Mouse (Mus musculus) mouse trophoblast stem cell (cell line): ENCODE measurements around the gene Cd5.

Experiments
- in situ Hi-C, 2 experiments: fragments of 300-500 bp; cut with MseI, MboI; formaldehyde crosslinking; loops; 2 replicates in 1 of 2; 3 replicates in 1 of 2; pipeline ENCODE4 v1.15.1; 2025

Gene Cd5

GRCm38 (mm10) chr19:10758708-10759107, 19.9 kb upstream of the Cd5 start:
- in situ Hi-C loops, result no loop called here

- in situ Hi-C loops, result no loop called here
Observed at GRCm38 (mm10) chr19:10757526-10757925, 18.7 kb upstream of the Cd5 start.

- in situ Hi-C loops, result no loop called here
Observed at GRCm38 (mm10) chr19:10757125-10757524, 18.3 kb upstream of the Cd5 start.

GRCm38 (mm10) chr19:10752646-10753045, 13.8 kb upstream of the Cd5 start:
- in situ Hi-C loops, result no loop called here

- in situ Hi-C loops, result no loop called here
Observed at GRCm38 (mm10) chr19:10752106-10752505, 13.3 kb upstream of the Cd5 start.

GRCm38 (mm10) chr19:10751607-10752006, 12.8 kb upstream of the Cd5 start:
- in situ Hi-C loops, result no loop called here

- in situ Hi-C loops, result no loop called here
Observed at GRCm38 (mm10) chr19:10750161-10750560, 11.4 kb upstream of the Cd5 start.

GRCm38 (mm10) chr19:10749295-10749694, 10.5 kb upstream of the Cd5 start:
- in situ Hi-C loops, result no loop called here

GRCm38 (mm10) chr19:10748401-10749102, 9.8 kb upstream of the Cd5 start:
- in situ Hi-C loops, result no loop called here

GRCm38 (mm10) chr19:10747718-10748117, 8.9 kb upstream of the Cd5 start:
- in situ Hi-C loops, result no loop called here

GRCm38 (mm10) chr19:10747182-10747581, 8.4 kb upstream of the Cd5 start:
- in situ Hi-C loops, result no loop called here

GRCm38 (mm10) chr19:10742565-10742964, 3.8 kb upstream of the Cd5 start:
- in situ Hi-C loops, result no loop called here

GRCm38 (mm10) chr19:10742145-10742544, 3.3 kb upstream of the Cd5 start:
- in situ Hi-C loops, result no loop called here

GRCm38 (mm10) chr19:10740641-10741440, 2.0 kb upstream of the Cd5 start:
- in situ Hi-C loops, result no loop called here

GRCm38 (mm10) chr19:10739916-10740315, 1.1 kb upstream of the Cd5 start:
- in situ Hi-C loops, result no loop called here

- in situ Hi-C loops, result no loop called here
Observed at GRCm38 (mm10) chr19:10738038-10738437, 764 bp downstream of the Cd5 start.

GRCm38 (mm10) chr19:10735861-10736260, 2.9 kb downstream of the Cd5 start:
- in situ Hi-C loops, result no loop called here

- in situ Hi-C loops, result no loop called here
Observed at GRCm38 (mm10) chr19:10735061-10735460, 3.7 kb downstream of the Cd5 start.

GRCm38 (mm10) chr19:10734554-10734953, 4.2 kb downstream of the Cd5 start:
- in situ Hi-C loops, result no loop called here

GRCm38 (mm10) chr19:10733501-10734127, 5.2 kb downstream of the Cd5 start:
- in situ Hi-C loops, result no loop called here

GRCm38 (mm10) chr19:10732741-10733140, 6.1 kb downstream of the Cd5 start:
- in situ Hi-C loops, result no loop called here

- in situ Hi-C loops, result no loop called here
Observed at GRCm38 (mm10) chr19:10731975-10732374, 6.8 kb downstream of the Cd5 start.

GRCm38 (mm10) chr19:10730469-10730868, 8.3 kb downstream of the Cd5 start:
- in situ Hi-C loops, result no loop called here
